Mouse (Mus musculus) heart, postnatal 25 days (tissue): ENCODE measurements around the gene Gzmm. TPM values are rescaled to one million over a fixed set of nuclear protein-coding genes. Genes with fewer than 3 reads are reported as not detected.

Experiments
- DNase-seq: peaks from one replicate; pipeline ENCODE4 v3.0.0; 2022; ENCODE audit warnings: low spot score
- intact Hi-C: fragments of 180-260 bp; cut with DNase I; formaldehyde crosslinking; loops from one replicate; pipeline ENCODE4 v1.15.1; 2025
- total RNA-seq, 2 experiments: library from RNA; stranded (reverse); gene quantifications; 2 replicates each; pipeline ENCODE4 v1.2.3; 2021

Gene Gzmm
- total RNA-seq: 1 to 10 TPM; 6.0 to 7.2 TPM

GRCm38 (mm10) chr10:79688720-79689119, at the start of gene Gzmm:
Gene Gzmm (plus strand): TSS chr10:79689020.
- intact Hi-C loops: no loop called here
- DNase-seq: no peak

- DNase-seq: no peak
- intact Hi-C loops: loop anchor here (5.0 kb wide), 1 partner anchor 33 kb away; the partner anchor contains the start of gene C2cd4c
Observed at GRCm38 (mm10) chr10:79645711-79646110, 43.1 kb upstream of the Gzmm start, which contains the start of gene Odf3l2. Gene Odf3l2 (minus strand): TSS chr10:79645738.

- intact Hi-C loops: loop anchor here (1.0 to 5.0 kb wide), 2 partner anchors 37 to 54 kb away; partner anchors contain the start of gene C2cd4c
- no peak for DNase-seq
Observed at GRCm38 (mm10) chr10:79649070-79649751, 39.6 kb upstream of the Gzmm start.

- intact Hi-C loops: no loop called here
- no peak for DNase-seq
Observed at GRCm38 (mm10) chr10:79652789-79653188, 36.0 kb upstream of the Gzmm start.

GRCm38 (mm10) chr10:79654946-79655395, 33.8 kb upstream of the Gzmm start:
- DNase-seq: no peak
- intact Hi-C loops: no loop called here

- intact Hi-C loops: no loop called here
Observed at GRCm38 (mm10) chr10:79658829-79659228, 30.0 kb upstream of the Gzmm start.

GRCm38 (mm10) chr10:79660298-79660697, 28.5 kb upstream of the Gzmm start:
- intact Hi-C loops: no loop called here
- no peak for DNase-seq

More at GRCm38 (mm10) chr10:79658829-79659228, 30.0 kb upstream of the Gzmm start:
- no peak for DNase-seq

GRCm38 (mm10) chr10:79661861-79662260, 27.0 kb upstream of the Gzmm start:
- DNase-seq: no peak
- intact Hi-C loops: no loop called here

- no peak for DNase-seq
- intact Hi-C loops: no loop called here
Observed at GRCm38 (mm10) chr10:79664131-79664665, 24.6 kb upstream of the Gzmm start, which contains the start of gene Madcam1. Gene Madcam1 (plus strand): TSS chr10:79664559.

- no peak for DNase-seq
- intact Hi-C loops: no loop called here
Observed at GRCm38 (mm10) chr10:79665051-79665450, 23.8 kb upstream of the Gzmm start.

- DNase-seq: no peak
- intact Hi-C loops: no loop called here
Observed at GRCm38 (mm10) chr10:79666493-79666892, 22.3 kb upstream of the Gzmm start.

GRCm38 (mm10) chr10:79668076-79668475, 20.7 kb upstream of the Gzmm start:
- intact Hi-C loops: loop anchor here (1.0 kb wide), 1 partner anchor 73 kb away; no protein-coding TSS in a partner anchor
- no peak for DNase-seq

GRCm38 (mm10) chr10:79668771-79669575, 19.8 kb upstream of the Gzmm start, which contains the start of gene Tpgs1:
Gene Tpgs1 (plus strand): TSS chr10:79669369.
- DNase-seq: peak; percentile 80
- intact Hi-C loops: loop anchor here (1.0 kb wide), 1 partner anchor 74 kb away; no protein-coding TSS in a partner anchor

GRCm38 (mm10) chr10:79669576-79670057, 19.2 kb upstream of the Gzmm start:
- DNase-seq: peak; percentile 36
- intact Hi-C loops: no loop called here

- intact Hi-C loops: no loop called here
- DNase-seq: no peak
Observed at GRCm38 (mm10) chr10:79670071-79670888, 18.5 kb upstream of the Gzmm start.

- DNase-seq: no peak
- intact Hi-C loops: no loop called here
Observed at GRCm38 (mm10) chr10:79671396-79672087, 17.3 kb upstream of the Gzmm start.

- no peak for DNase-seq
- intact Hi-C loops: no loop called here
Observed at GRCm38 (mm10) chr10:79672088-79672455, 16.7 kb upstream of the Gzmm start.

- intact Hi-C loops: no loop called here
- DNase-seq: no peak
Observed at GRCm38 (mm10) chr10:79673054-79673453, 15.8 kb upstream of the Gzmm start.
